Mouse (Mus musculus): ENCODE data around the gene Samd11.

Samd11 gene

DNA sequence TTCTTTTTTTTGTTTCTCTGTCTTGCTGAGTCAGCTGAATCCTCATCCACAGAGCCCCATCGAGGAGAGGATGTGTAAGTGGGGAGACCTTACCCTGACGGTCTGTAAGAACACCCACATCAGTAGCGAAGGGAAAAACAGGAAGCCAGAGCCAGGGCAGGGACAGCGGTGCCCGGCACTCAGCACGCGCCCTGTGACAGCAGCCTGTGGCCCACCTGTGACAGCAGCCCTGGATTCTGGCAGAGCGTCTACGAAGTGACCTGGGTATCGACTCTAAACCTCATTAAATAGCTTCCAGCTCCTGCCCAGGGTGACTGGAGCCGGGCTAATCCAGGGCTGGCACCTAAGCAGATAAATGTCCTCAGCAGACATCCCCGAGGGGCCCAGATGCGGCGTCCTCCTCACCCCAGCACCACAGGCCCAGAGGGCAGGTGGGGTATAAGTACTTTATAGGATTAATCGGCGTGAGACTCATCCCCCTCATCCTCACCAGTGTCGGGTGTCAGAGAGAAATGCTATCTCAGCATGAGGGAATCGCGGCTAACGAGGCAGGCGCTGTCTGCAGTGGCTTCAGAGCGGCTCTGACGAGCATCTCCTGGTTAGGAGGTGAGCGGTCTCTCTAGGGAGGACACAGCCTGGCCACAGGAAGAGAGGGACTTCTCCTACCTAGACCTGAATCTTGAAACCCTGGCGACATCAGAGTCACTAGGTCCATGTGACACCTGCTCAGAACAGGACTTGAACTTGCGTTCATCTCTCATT lies at the start of gene Samd11:
Gene Samd11 (minus strand): TSS at position 580 of the 762 bp plus-strand sequence.
- in situ Hi-C loops (cut with MseI, MboI): no loop called here

DNA sequence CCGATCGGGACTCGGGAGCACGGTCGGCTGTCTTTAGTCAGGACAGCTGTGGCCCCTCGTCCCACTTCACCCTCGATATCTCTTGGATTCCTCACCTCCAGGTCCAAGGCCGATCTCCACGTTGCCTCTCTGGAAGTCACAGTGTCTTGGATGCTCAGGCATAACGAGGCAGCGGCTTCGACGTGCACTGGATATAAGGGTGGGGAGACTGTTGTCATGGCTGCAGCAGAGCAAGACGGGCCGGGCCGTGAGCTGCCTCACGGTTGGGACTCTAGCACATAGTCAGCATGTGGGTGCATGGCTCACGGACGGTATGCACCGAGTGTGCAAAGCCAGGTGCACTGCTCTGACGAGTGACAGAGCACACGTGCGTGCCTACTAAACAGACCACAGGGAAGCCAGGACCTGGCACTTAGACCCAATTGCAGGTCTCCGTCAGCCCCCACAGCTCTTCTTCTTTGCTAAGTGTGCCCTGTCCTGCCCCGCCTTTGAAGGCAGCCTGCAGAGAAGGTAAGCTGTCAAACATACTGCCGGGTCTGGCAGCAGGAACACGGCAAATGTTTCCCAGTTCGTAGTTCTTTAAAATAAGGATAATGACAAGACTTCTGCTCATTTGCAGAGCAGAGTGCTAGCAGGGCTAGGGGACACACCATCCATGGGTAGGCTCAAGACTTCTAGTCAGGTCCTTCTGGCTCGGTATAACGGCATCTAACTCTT lies 938 bp downstream of the Samd11 start:
- in situ Hi-C loops (cut with MseI, MboI): no loop called here

- in situ Hi-C loops (cut with MseI, MboI): no loop called here
These were observed 2.4 kb downstream of the Samd11 start for GRCm38 (mm10) chr4:156253043-156253442.

- in situ Hi-C loops (cut with MseI, MboI): no loop called here
These were observed 2.8 kb downstream of the Samd11 start for GRCm38 (mm10) chr4:156252619-156253018.

DNA sequence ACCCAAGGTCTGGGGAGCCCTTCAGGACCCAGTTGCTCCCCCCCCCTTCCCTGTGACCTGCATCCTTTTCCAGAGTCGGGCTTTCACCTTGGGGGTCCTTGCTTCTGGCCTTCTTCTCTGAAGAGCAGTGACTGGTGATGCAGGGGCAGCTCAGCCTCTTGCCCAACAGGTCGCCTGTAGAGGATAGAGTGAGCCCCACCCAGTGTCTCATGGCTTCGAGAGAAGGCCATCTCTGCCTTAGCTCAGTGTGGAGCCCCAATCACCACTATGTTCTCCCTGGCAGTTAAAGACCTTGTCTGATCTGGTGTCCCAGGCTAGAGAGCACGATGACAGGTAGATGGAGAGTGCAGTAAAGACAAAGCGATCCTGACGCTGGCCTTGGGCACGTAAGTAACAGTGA lies 3.3 kb downstream of the Samd11 start:
- in situ Hi-C loops (cut with MseI, MboI): no loop called here

DNA sequence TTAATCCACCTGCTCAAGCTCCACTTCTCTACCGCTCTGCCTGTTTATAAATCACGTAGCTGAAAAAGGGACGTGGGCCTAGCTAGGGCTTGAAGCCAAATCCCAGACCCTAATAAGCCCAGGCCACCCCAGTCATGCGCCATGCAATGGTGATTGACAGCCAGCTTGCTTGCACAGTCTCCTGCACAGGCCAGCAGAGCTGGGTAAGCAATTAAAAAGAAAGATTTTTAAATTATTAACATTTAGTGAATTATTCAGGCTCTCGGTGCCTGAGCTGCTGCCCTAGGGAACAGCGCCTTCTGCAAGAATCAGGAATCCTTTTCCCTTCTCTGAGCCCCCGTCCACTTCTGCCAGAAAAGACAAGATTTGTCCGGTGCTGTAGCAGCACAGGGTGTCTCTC lies 4.4 kb downstream of the Samd11 start:
- in situ Hi-C loops (cut with MseI, MboI): no loop called here

DNA sequence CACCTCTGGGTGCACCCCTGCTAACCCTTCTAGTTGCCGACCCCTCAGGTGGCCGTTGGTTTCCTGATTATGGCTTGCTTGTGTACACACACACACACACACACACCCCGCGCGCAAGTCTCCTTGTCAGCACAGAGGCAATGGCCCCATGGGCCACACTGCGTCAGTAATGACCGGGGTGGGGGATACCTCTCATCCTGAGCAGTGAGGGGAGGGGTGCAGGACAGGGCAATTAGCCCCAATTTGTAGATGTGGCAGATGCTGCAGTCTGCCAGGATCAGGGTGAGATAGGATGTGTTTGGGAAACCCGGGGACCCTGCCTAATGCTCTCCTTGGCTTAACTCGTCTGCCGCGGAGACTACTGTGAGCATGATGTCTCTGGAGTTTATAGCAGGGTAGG lies 5.9 kb downstream of the Samd11 start:
- in situ Hi-C loops (cut with MseI, MboI): no loop called here

DNA sequence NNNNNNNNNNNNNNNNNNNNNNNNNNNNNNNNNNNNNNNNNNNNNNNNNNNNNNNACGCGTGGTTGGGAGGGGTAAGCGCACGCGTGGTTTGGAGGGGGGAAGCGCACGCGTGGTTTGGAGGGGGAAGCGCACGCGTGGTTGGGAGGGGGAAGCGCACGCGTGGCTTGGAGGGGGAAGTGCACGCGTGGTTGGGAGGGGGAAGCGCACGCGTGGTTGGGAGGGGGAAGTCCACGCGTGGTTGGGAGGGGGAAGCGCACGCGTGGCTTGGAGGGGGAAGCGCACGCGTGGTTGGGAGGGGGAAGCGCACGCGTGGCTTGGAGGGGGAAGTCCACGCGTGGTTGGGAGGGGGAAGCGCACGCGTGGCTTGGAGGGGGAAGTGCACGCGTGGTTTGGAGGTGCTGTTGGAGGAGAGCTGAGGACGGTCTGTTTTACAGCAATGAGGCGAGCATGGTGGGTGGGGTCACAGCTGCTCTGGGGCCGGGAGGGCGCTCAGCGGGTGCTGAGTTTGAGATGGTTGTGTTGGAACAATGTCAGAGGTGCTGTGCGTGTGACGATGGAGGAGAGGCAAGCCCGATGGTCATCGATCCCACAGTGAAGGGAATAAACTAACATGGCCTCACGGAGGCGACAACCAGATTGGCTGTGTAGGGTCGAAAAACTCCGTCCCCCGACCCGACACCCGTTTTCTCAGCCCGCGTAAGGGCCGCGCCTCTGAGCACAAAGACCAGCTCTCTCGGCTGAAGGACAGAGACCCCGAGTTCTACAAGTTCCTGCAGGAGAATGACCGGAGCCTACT lies 18.6 kb downstream of the Samd11 start:
- in situ Hi-C loops (cut with MseI, MboI): no loop called here

- in situ Hi-C loops (cut with MseI, MboI): no loop called here
These were observed 19.5 kb downstream of the Samd11 start, which contains the start of gene Noc2l for GRCm38 (mm10) chr4:156235808-156236533. TSS of gene Noc2l (plus strand) at chr4:156236010.

DNA sequence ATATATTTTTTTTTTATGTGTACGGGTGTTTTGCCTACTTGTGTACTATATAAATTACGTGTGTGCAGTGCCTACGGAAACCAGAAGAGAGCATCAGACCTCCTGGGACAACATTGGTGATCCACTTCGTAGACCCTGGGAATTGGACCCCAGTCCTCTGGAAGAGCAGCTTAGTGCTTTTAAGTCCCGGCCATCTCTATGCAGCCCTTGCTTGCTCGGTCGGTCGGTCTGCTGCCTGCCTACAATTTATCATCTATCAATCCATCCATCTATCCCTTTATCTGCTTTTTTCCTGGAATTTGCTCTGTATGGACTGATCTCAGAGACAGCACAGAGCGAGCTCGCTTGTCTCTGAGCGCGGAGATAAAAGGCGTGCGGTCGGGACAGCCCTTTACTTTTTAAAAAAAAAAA lies 20.1 kb downstream of the Samd11 start:
- in situ Hi-C loops (cut with MseI, MboI): no loop called here

- in situ Hi-C loops (cut with MseI, MboI): no loop called here
These were observed 20.7 kb downstream of the Samd11 start, which contains the start of gene Plekhn1 for GRCm38 (mm10) chr4:156234701-156235213. TSS of gene Plekhn1 (minus strand) at chr4:156234857.

DNA sequence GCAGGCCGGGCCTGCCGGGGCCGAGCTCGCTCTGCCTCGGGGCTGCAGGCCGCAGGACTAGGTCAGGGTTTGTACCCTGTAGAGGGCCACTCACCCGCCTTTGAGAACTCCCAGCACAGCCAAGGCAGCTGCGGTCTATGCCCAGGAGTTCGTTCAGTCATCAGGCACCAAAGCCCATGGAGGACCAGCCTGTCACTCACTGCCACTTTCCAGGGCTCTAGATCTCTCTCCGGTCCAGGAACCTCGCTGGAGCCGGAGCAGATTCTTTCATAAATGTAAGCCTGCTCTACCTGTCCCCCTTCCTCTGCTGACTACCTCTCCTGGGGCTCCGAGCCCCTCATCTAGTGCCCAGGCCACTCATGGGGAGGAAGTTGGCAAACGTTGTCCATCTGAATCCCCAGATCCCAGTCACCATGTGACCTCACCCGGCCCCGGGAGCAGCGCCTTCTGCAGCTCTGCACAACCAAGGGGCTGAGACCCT lies 21.4 kb downstream of the Samd11 start:
- in situ Hi-C loops (cut with MseI, MboI): no loop called here

- in situ Hi-C loops (cut with MseI, MboI): no loop called here
These were observed 26.9 kb downstream of the Samd11 start for GRCm38 (mm10) chr4:156228393-156229024.

- in situ Hi-C loops (cut with MseI, MboI): no loop called here
These were observed 27.6 kb downstream of the Samd11 start for GRCm38 (mm10) chr4:156227752-156228392.

- in situ Hi-C loops (cut with MseI, MboI): no loop called here
These were observed 31.2 kb downstream of the Samd11 start for GRCm38 (mm10) chr4:156224276-156224675.

GRCm38 (mm10) chr4:156219936-156220335 lies 35.5 kb downstream of the Samd11 start:
- in situ Hi-C loops (cut with MseI, MboI): no loop called here

GRCm38 (mm10) chr4:156217838-156218237 lies 37.6 kb downstream of the Samd11 start:
- in situ Hi-C loops (cut with MseI, MboI): no loop called here

DNA sequence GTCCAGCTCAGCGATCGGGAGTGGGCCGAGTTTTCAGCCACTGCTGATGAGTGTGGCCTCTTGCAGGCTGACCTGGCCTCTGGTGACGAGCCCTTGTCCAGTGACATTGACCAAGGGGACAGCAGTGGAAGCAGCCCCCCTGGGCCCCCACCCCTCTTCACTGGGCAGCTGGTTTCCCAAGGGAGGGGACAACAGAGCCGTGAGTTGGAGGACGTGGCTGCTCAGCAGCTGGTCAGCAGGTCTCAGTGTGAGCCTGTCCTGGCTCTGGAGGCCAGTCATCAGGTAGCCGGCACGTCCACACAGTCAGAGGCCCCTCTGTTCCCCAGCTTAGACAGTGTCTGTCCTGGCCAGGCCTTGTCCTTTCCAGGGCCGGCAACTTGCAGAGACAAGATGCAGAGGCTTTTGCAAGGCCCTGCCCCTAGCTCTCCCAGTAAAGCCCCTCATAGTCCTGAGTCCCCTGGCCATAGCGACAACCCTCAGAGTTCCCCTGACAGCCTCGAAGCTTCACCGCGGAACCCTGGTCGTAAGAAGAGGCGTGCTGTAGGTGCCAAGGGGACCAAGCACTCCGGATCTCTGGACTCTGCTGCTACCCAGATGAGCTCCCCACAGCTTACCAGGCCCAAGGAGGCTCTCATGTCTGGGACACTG lies 38.3 kb downstream of the Samd11 start:
- in situ Hi-C loops (cut with MseI, MboI): no loop called here

DNA sequence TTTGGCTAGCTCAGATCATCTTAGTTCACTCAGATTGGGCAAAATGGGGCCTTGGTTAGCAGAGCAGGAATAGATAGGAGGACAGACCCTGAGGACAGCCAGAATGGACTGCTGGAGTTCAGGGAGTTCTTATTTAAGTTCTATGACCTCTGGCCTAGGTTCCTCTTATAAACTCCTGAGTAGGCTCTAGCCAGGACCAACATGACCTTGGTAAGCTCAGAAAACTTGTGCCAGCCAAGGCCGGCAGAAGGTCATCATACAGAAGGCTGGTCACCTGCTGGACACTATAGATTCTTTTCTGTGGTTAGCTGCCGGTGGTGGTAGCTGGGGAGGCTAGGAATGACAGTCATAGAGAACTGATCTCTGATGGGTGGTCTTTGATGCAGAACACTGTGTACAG lies 39.3 kb downstream of the Samd11 start:
- in situ Hi-C loops (cut with MseI, MboI): no loop called here

DNA sequence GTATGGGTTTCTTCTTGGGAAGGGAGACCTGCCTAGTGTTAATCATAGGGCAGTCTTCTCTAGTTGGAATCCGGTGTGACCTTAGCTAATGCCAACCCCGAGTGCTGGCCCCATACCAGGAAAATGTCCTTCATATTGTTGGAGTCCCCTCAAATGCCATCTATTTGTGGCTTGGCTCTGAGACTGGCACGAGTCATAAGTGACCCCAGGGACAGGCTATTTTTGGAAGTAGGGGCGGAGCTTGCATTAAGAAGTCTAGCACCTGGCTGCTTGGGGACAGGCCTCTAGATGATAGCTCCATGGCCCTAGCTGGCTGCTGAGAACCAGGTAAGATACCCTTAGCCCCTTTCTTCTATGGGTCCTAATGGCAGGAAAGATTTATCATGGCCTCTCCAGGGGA lies 39.8 kb downstream of the Samd11 start, which contains the start of gene Perm1:
Gene Perm1 (plus strand): TSS at position 220 of the 400 bp plus-strand sequence.
- in situ Hi-C loops (cut with MseI, MboI): no loop called here

All from mouse trophoblast stem cell (cell line).